Mouse (Mus musculus) myocyte (in vitro differentiated cells): ENCODE measurements at regions not wholly inside any gene's neighbourhood (a gene's known extent, or its start where the extent isn't known, plus 50 kb on each side); places are given as distances from the start of the nearest gene placed in this dataset.

Experiments used
- H3K27me3 ChIP-seq: one replicate; pipeline ENCODE4 v1.6.1; 2011; ENCODE audit not compliant: control insufficient read depth, insufficient read depth, insufficient read length
- H3K36me3 ChIP-seq: one replicate; pipeline ENCODE4 v1.6.1; 2011; ENCODE audit not compliant: control insufficient read depth, insufficient read depth
- H3K4me2 ChIP-seq: one replicate; pipeline ENCODE4 v1.6.1; 2011; ENCODE audit warnings: low read depth, control low read depth
- H3K4me3 ChIP-seq: one replicate; pipeline ENCODE4 v1.5.1; 2011; ENCODE audit warnings: mild to moderate bottlenecking, control low read depth, moderate library complexity
- H3K79me2 ChIP-seq: one replicate; pipeline ENCODE4 v1.6.1; 2011; ENCODE audit not compliant: control insufficient read depth, insufficient read depth
- H3ac ChIP-seq: one replicate; pipeline ENCODE4 v1.6.1; 2011; ENCODE audit not compliant: control insufficient read depth, insufficient read length
- E2F4 ChIP-seq: IDR thresholded peaks from one replicate; pipeline ENCODE4 v1.6.1; 2011; ENCODE audit warnings: mild to moderate bottlenecking, control low read depth, moderate library complexity; ENCODE audit not compliant: insufficient read depth
- MAX ChIP-seq: IDR thresholded peaks from one replicate; pipeline ENCODE4 v1.6.1; 2011; ENCODE audit warnings: low read depth, mild to moderate bottlenecking, control low read depth
- MYOG ChIP-seq, 3 experiments: IDR thresholded peaks; one replicate each; pipeline ENCODE4 v1.6.1; 2011; ENCODE audit warnings: control low read depth in 2 of 3, low read depth in 2 of 3, mild to moderate bottlenecking in 2 of 3; ENCODE audit not compliant: insufficient read length in 2 of 3, control insufficient read depth in 1 of 3, insufficient read depth in 1 of 3
- POLR2AphosphoS2 ChIP-seq: IDR thresholded peaks from one replicate; pipeline ENCODE4 v1.6.1; 2011; ENCODE audit warnings: low read depth, control low read depth; ENCODE audit not compliant: insufficient read length
- REST ChIP-seq: IDR thresholded peaks from one replicate; pipeline ENCODE4 v1.6.1; 2011; ENCODE audit warnings: mild to moderate bottlenecking, control low read depth, moderate library complexity; ENCODE audit not compliant: insufficient read depth, insufficient read length
- SRF ChIP-seq: IDR thresholded peaks from one replicate; pipeline ENCODE4 v1.6.1; 2011; ENCODE audit warnings: low read depth; ENCODE audit not compliant: control insufficient read depth, insufficient read length
- TCF12 ChIP-seq: IDR thresholded peaks from one replicate; pipeline ENCODE4 v1.6.1; 2011; ENCODE audit warnings: mild to moderate bottlenecking, control low read depth; ENCODE audit not compliant: poor library complexity, insufficient read depth, severe bottlenecking
- TCF3 ChIP-seq: IDR thresholded peaks from one replicate; pipeline ENCODE4 v1.6.1; 2011; ENCODE audit warnings: low read depth, control low read depth; ENCODE audit not compliant: insufficient read length
- USF1 ChIP-seq: IDR thresholded peaks from one replicate; pipeline ENCODE4 v1.6.1; 2011; ENCODE audit warnings: low read depth, mild to moderate bottlenecking, control low read depth, moderate library complexity

GRCm38 (mm10) chrX:145758406-145758805 is 253.4 kb upstream of the Amot start:
- TF ChIP-seq E2F4 (no peak), MYOG (IDR thresholded peaks at IDR 0.05; ENCODE audit: control insufficient read depth in 1 of 3, insufficient read depth in 1 of 3, insufficient read length in 2 of 3, low read depth in 2 of 3) (no peak), USF1 (no peak), POLR2AphosphoS2 (no peak), SRF (no peak), REST (no peak), TCF3 (no peak), MAX (no peak)
- peak overlapping the region; percentile 65 for H3K4me2 ChIP-seq
- H3K4me3 ChIP-seq, result peak overlapping the region; percentile 15
- no peaks in the 10 kb centered on the region for H3K36me3 ChIP-seq
- H3K27me3 ChIP-seq, result no peaks in the 10 kb centered on the region
- H3K79me2 ChIP-seq, result no peaks in the 10 kb centered on the region
- no peak overlapping the region for H3ac ChIP-seq

- TF ChIP-seq MAX, result no peak
- no peak for TF ChIP-seq SRF
- TF ChIP-seq REST, result no peak
- no peak for TF ChIP-seq MYOG (IDR thresholded peaks at IDR 0.05; ENCODE audit: control insufficient read depth in 1 of 3, insufficient read depth in 1 of 3, insufficient read length in 2 of 3, low read depth in 2 of 3)
- TF ChIP-seq TCF12, result no peak
- Histone ChIP-seq H3K4me2 (no peak overlapping the region), H3ac (no peak overlapping the region), H3K4me3 (no peak overlapping the region), H3K36me3 (no peaks in the 10 kb centered on the region), H3K27me3 (no peaks in the 10 kb centered on the region), H3K79me2 (no peaks in the 10 kb centered on the region)
These were observed 248.4 kb upstream of the Amot start for GRCm38 (mm10) chrX:145753427-145753826.
